In the genomic region with DNA sequence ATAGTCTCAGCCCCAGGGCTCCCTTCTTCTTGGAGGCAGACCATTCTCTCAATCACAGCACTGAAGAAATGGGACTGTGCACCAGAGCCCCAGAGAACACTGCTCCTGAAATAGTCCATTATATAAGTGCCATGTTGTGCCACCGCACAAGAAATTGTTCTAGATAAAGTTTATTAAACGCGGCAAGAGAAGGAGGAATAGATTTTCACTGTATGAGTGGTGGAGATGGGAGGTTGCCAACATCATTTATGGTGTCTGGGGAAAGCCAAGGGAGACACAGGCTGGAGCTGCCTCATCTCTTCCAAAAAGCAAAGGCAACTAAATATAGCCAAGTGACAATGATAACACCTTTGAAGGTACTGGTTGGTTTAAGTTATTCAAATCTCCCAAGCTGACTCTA, we compare ENCODE assay signal across 31 mouse cellular contexts.
DNase-seq lines count a peak whose midpoint lies in the region; TF ChIP-seq lines count a peak whose summit lies in the region.
"Had no signal": no experiment of that assay in that cellular context is flagged by ENCODE, and none has a peak within 500 bp of the region (broad histone marks: within the 10 kb centered on the region; RNA-seq: fewer than 3 reads in every experiment).

No protein-coding gene starts in this region.

- H3K4me1 ChIP-seq in cortical plate, adult 2 months (ENCODE audit: control insufficient read depth, insufficient read depth, low read length): peaks cover 11% of the 10 kb centered on the region
- H3K4me1 ChIP-seq: embryonic facial prominence, embryonic 10.5 days; embryonic facial prominence, embryonic 15.5 days; forebrain, embryonic 12.5 days; hindbrain, embryonic 10.5 days; hindbrain, embryonic 15.5 days; limb, embryonic 10.5 days; limb, embryonic 15.5 days; liver, embryonic 13.5 days had no signal

- TF ChIP-seq POLR2A in cortical plate, adult 2 months (IDR thresholded peaks at IDR 0.05; ENCODE audit: extremely low read depth, insufficient read depth, low read length): no peak

- intact Hi-C loops in left cerebral cortex, postnatal 4 days (cut with DNase I): no loop called here
- intact Hi-C loops in left cerebral cortex, postnatal 25 days (cut with DNase I): loop anchor here (2.0 to 10.0 kb wide), 6 partner anchors 101 to 464 kb away; a partner anchor contains a TSS

- TF ChIP-seq CTCF in cortical plate, adult 2 months (IDR thresholded peaks at IDR 0.05; ENCODE audit: extremely low read depth, insufficient read depth, low read length): no peak

- peak overlapping the region; percentile 32 for H3K27ac ChIP-seq in cortical plate, adult 2 months (ENCODE audit: insufficient read depth, low read length)
- H3K27ac ChIP-seq: embryonic facial prominence, embryonic 10.5 days; embryonic facial prominence, embryonic 15.5 days; forebrain, embryonic 12.5 days; gastrocnemius, adult 2 months; hindbrain, embryonic 10.5 days; hindbrain, embryonic 15.5 days; limb, embryonic 10.5 days; limb, embryonic 15.5 days; liver, embryonic 13.5 days; macrophage; stomach, postnatal 0 days had no signal

- no peak overlapping the region for H3K4me3 ChIP-seq in cortical plate, adult 2 months (ENCODE audit: insufficient read depth, low read length)
- H3K4me3 ChIP-seq: embryonic facial prominence, embryonic 10.5 days; embryonic facial prominence, embryonic 15.5 days; forebrain, embryonic 12.5 days; gastrocnemius, adult 2 months; hindbrain, embryonic 10.5 days; hindbrain, embryonic 15.5 days; limb, embryonic 10.5 days; limb, embryonic 15.5 days; liver, embryonic 13.5 days had no signal

- DNase-seq in left cerebral cortex, adult 18-20 months (ENCODE audit: low spot score in 2 of 2): peak; percentile 64 to 74
- DNase-seq in left cerebral cortex, postnatal 4 days: no peak
- peak; percentile 11 to 23 for DNase-seq in frontal cortex, postnatal 14 days (ENCODE audit: low spot score in 2 of 2)
- peak; percentile 43 to 95 for DNase-seq in left cerebral cortex, postnatal 25 days (ENCODE audit: low spot score in 2 of 2)
- DNase-seq in neural tube, embryonic 10.5 days (ENCODE audit: extremely low spot score, low spot score): no peak
- DNase-seq in B cell, adult 2 months: no peak
- DNase-seq in kidney, postnatal 14 days: no peak
- DNase-seq: adrenal gland, adult 2 months; adrenal gland, postnatal 36 days; cerebellum, adult 2 months; cerebellum, postnatal 14 days; forebrain, postnatal 0 days; gastrocnemius, adult 2 months; heart, postnatal 14 days; kidney, adult 11 months; kidney, postnatal 4 days; liver, embryonic 13.5 days; lung, adult 18-20 months; midbrain, embryonic 14.5 days; thymus, adult 2 months; thymus, postnatal 36 days had no signal

Comparison
In these comparisons a context has a peak if more than half of its experiments do, and no peak if none do; other contexts are left out.
1. DNase-seq: peak in left cerebral cortex, adult 18-20 months (2 of 2), frontal cortex, postnatal 14 days (2 of 2) and left cerebral cortex, postnatal 25 days (2 of 2); none in left cerebral cortex, postnatal 4 days (single experiment), neural tube, embryonic 10.5 days (single experiment), B cell, adult 2 months (0 of 2) and kidney, postnatal 14 days (single experiment).